Mouse (Mus musculus): ENCODE data around the gene Olfr124. TPM values are rescaled to one million over a fixed set of nuclear protein-coding genes. Genes with fewer than 3 reads are reported as not detected.

Gene Olfr124
- polyA plus RNA-seq (2021; fragmentation: Nextera tagmentation), result not detected in 2 replicates
- long read RNA-seq, experiment 1, result 0 reads
- long read RNA-seq, experiment 2, result 0 reads

DNA sequence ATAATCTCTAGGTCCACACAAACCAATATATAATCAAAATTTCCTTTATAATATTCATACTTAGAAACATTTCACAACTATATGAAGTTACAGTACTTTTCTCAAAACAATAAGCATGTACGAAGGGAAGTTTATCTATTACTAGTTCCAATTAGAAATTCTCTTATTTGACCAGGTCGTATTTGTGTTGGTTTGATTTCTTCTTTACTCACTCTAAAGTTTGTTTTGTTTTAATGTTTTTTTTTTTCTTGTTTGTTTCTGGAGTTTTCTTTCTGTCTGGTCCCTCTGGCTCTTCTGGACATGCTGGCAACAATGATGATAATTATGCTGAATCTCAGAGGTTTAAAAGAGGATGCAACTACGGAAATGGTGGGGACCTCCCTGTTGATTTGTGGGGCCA is at the start of gene Olfr124:
TSS of gene Olfr124 (plus strand) at position 301 of the 400 bp plus-strand sequence.

GRCm38 (mm10) chr17:37768307-37768706 is 31.4 kb upstream of the Olfr124 start, which contains the start of gene Olfr122:
Olfr122 (plus strand) TSS chr17:37768607.

GRCm38 (mm10) chr17:37793229-37793628 is 6.5 kb upstream of the Olfr124 start, which contains the start of gene Olfr123:
Olfr123 (plus strand) TSS chr17:37793529.

GRCm38 (mm10) chr17:37832649-37833048 is 33.0 kb downstream of the Olfr124 start, which contains the start of gene Olfr125:
Olfr125 (plus strand) TSS chr17:37832949.

GRCm38 (mm10) chr17:37847183-37847582 is 47.5 kb downstream of the Olfr124 start, which contains the start of gene Olfr126:
Olfr126 (plus strand) TSS chr17:37847483.

Other genes starting within 250 kb of the Olfr124 start
- gene Olfr112, start 230.4 kb upstream of the Olfr124 start, polyA plus RNA-seq (2021; fragmentation: Nextera tagmentation), result not detected in 2 replicates
- gene Olfr113, start 222.2 kb upstream of the Olfr124 start, polyA plus RNA-seq (2021; fragmentation: Nextera tagmentation), result not detected in 2 replicates
- gene Olfr114, start 207.1 kb upstream of the Olfr124 start, polyA plus RNA-seq (2021; fragmentation: Nextera tagmentation), result not detected in 2 replicates
- not detected in 2 replicates for gene Olfr115, start 172.8 kb upstream of the Olfr124 start, polyA plus RNA-seq (2021; fragmentation: Nextera tagmentation)
- gene Olfr116, start 172.7 kb upstream of the Olfr124 start, polyA plus RNA-seq (2021; fragmentation: Nextera tagmentation), result not detected in 2 replicates
- not detected in 2 replicates for gene Olfr117, start 136.1 kb upstream of the Olfr124 start, polyA plus RNA-seq (2021; fragmentation: Nextera tagmentation)
- gene Olfr118, start 132.9 kb upstream of the Olfr124 start, polyA plus RNA-seq (2021; fragmentation: Nextera tagmentation), result not detected in 2 replicates
- gene Olfr119, start 103.3 kb upstream of the Olfr124 start, polyA plus RNA-seq (2021; fragmentation: Nextera tagmentation), result not detected in 2 replicates
- not detected in 2 replicates for gene Olfr120, start 78.1 kb upstream of the Olfr124 start, polyA plus RNA-seq (2021; fragmentation: Nextera tagmentation)
- gene Olfr121, start 51.0 kb upstream of the Olfr124 start, polyA plus RNA-seq (2021; fragmentation: Nextera tagmentation), result not detected in 2 replicates
- not detected in 2 replicates for gene Olfr122, start 31.3 kb upstream of the Olfr124 start, polyA plus RNA-seq (2021; fragmentation: Nextera tagmentation)
- gene Olfr123, start 6.4 kb upstream of the Olfr124 start, polyA plus RNA-seq (2021; fragmentation: Nextera tagmentation), result not detected in 2 replicates
- gene Olfr125, start 33.1 kb downstream of the Olfr124 start, polyA plus RNA-seq (2021; fragmentation: Nextera tagmentation), result 0.10 TPM in 1 of 2 replicates, not detected in the other
- gene Olfr126, start 47.6 kb downstream of the Olfr124 start, polyA plus RNA-seq (2021; fragmentation: Nextera tagmentation), result not detected in 2 replicates
- not detected in 2 replicates for gene Olfr127, start 100.5 kb downstream of the Olfr124 start, polyA plus RNA-seq (2021; fragmentation: Nextera tagmentation)
- not detected in 2 replicates for gene Olfr128, start 120.7 kb downstream of the Olfr124 start, polyA plus RNA-seq (2021; fragmentation: Nextera tagmentation)
- not detected in 2 replicates for gene Olfr761, start 153.2 kb downstream of the Olfr124 start, polyA plus RNA-seq (2021; fragmentation: Nextera tagmentation)

Measured in left cerebral cortex, adult 6 months (tissue).